Mouse (Mus musculus) testis, postnatal 14 days (tissue): ENCODE data around the gene Cpsf4l.

Experiments
- DNase-seq: peaks from one replicate; pipeline ENCODE4 v3.0.0; 2021; ENCODE audit warnings: low spot score

The Cpsf4l gene

DNA sequence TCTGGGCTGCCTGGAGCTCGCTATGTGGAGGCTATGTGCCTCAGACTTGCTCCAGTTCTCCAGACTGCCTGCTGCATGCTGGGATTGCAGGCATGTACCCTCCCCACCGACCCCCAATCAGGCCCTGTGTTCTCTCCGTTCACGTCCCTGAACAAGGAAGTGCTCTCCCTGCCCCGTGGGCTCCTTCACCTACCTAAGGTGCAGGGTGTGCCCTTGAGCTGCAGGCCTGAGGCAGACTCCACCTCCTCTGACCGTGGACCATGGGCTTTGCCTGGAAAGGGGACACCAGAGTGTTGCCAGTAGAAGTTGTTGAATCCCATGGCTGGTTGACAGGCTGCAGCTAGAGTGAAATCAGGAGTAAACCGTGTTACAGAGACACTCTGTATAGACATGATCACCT lies 10.2 kb downstream of the Cpsf4l start:
- DNase-seq, result no peak

DNA sequence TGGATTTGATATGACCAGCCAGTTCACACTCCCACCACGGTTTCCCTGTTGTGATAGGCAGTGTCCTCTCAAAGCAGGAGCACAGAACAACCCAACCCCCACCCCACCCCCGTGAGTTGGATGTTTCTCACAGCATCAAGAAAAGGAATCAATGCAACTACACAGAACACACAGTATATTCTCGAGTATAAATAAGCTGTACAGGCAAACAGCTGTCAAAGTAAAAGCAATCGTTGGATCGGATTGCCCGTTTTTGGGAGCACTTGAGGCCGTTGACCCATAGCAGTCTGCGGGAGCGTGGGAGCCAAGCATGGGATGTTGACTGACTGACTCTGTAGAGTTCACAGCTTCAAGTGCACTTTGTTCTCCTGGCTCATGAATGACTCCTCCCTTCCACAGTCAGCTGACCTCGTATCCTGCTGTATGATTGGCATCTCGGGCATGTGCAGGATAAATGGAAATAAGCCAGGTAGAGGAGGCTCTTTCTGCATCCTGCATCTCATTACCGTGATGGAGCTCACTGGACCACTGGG lies 11.7 kb downstream of the Cpsf4l start:
- DNase-seq, result no peak

DNA sequence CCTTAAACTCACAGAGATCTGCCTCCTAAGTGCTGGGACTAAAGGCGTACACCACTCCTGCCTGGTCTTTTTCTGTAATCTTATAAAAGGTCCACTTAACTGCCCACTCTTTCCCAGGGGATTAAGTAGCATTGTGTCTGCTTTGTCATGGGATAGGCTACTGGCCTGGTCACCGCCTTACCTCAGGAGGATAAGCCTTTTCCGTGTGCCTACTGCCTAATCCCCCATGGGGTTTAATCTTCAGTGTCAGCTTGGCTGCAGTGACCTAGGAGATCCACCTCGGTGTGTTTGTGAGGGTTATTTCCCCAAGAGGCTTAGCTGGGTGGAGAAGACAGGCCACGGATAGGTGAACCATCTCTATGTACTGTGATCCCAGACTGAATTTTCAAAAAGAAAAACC lies 12.2 kb downstream of the Cpsf4l start:
- DNase-seq, result no peak

DNA sequence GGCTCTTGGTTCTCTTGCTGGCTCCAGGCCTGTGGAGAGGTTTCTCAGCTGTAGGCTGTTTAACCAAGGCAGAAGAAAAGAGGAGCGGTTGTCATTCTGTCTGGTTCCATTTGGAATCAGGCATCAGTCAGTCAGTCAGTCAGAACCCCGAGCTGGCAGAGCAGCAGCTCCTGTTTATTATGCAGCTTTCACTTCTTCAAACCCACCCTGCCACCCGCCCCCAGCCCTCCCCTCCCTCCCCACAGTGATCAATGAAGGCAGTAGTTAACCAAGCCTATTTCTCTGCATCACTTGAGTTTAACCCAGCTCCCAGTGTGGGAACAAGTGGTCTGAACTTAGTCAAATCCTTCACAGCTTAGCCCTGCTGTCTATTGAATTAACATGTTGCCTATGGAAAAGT lies 18.0 kb downstream of the Cpsf4l start:
- DNase-seq, result no peak

DNA sequence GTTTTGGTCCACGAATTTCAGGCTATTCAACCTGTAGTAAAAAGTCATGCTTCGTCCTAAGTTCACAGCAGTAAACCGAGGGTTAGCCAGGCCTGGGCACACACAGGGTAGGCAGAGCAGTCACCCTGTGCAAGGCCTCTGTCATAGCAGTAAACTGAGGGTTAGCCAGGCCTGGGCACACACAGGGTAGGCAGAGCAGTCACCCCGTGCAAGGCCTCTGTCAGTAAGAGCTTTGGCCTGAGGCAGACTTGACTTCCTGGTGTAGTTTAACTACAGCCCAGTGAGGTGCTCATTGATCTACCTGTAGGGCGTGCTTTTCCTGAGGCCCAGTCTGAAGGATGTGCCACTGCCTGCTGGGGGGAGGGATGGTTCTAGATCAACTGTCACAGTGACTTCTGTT lies 18.5 kb downstream of the Cpsf4l start:
- no peak for DNase-seq

DNA sequence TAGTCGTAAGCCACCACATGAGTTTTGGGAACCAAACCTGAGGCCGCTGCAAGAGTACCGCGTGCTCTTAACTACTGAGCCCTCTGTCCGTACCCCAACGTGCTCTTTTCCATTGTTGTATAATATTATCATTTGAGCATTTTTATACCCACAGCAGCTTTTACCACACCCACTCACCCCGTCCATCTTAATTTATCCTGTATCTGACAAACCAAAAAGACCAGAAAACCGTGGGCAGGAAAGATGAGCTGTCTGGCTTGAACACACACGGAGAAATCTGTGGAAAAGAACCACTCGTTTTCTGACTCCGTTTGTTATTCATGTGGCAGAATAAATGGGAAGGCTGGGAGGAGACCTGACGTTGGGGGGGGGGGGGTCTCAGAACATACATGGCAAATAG lies 19.3 kb downstream of the Cpsf4l start:
- DNase-seq, result no peak

DNA sequence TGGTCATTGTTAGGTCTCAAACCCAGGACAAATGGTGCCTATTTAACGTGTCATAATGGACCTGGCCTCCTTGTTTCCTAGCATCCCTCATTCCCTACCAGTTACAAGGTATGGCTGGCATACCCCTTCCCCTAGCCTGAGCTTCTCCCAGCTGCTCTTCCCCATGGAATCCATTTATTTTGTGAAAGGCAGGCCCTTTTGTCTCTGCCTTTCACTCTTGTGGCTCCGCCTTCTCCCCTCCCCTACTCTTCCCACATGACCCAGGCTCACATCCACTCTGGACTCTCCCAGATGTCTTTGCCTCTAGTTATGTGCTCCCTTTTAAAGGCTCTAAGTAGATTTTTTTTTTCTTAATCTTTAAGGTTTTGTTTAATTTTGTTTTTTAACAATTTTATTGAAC lies 22.8 kb downstream of the Cpsf4l start:
- no peak for DNase-seq

DNA sequence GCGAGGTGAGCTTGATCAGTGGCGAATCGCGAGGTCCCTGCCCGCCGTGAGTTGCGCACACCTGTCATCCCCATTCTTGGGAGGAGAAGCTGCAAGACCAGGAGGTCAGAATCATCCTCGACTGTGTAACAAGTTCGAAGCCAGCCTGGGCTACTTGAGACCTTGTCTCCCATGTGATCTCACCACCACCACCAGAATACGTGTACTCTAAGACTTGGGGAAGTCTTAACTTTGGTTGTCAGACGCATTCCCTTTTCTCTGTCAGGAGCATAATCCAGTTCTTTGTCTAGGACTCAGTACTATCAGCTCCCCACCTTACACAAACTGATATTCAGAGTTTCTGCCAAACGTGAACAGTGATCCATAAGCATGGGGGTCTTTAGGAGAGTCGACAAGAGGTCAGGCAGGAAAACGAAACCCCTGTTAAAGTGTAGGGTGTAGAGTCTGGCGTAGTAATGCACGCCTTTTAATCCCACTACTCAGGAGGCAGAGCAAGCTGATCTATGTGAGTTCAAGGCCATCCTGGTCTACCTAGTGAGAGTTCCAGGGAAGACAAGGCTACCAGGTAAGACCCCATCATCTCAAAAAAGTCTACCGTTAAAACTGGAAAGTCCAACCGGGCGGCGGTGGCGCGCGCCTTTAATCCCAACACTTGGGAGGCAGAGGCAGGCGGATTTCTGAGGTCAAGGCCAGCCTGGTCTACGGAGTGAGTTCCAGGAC lies 24.9 kb downstream of the Cpsf4l start:
- no peak for DNase-seq

DNA sequence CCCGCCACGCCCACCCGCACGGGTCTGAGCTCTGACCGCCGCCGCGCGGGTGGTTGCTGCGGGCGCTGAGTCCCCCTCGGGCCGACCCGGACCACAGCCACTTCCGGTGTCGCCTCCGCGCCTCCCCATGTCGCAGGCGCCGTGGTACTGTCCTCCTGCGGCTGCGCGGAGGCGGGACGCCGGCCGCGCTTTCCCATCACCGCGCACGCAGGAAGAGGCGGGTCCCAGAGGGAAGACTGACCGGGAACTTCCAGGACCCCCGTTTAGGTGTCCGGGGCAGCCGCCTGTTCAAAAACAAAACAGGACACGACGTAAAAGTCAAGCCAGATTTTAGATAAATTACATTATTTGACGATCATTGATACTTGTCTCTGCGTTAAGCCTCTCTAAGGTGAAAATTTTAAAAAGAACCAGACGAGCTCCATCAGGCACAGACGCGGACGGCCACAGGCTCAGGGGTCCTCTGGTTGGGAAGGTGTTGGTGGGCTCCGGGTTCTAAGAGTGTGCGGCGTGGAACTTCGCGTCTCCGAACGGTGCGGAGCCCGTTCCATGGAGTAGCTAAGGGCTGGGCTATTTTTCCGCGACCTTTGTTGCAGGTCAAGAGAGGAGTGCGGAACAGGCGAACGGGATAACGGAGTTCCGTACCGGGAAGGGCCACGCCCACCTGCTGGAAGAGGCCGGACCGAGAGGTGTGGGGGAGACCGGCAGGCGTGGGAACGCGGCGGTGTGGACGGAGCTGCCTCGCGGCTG lies 25.7 kb downstream of the Cpsf4l start, which contains the start of the genes Fam104a and D11Wsu47e:
Gene Fam104a (minus strand): TSS at position 199 of the 750 bp plus-strand sequence.
Gene D11Wsu47e (plus strand): TSS at position 456 of the 750 bp plus-strand sequence.
- peak; percentile 96 for DNase-seq

DNA sequence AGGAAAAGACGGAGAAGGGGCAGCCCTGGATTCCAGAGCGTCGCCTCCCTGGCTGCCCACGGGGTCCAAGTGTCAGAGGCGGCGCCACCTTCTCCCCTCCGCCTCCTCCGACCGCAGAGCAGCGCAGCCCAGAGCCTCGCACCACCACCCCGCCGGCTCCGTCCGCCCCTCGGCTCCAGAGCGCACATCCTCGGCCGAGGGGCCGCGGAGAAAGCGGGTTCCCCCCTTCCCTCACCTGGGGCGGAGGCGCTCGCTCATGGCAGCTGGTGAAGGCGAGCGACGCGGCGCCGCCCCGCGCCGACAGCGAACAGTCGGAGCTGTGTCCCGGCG lies 26.2 kb downstream of the Cpsf4l start:
- DNase-seq, result no peak

DNA sequence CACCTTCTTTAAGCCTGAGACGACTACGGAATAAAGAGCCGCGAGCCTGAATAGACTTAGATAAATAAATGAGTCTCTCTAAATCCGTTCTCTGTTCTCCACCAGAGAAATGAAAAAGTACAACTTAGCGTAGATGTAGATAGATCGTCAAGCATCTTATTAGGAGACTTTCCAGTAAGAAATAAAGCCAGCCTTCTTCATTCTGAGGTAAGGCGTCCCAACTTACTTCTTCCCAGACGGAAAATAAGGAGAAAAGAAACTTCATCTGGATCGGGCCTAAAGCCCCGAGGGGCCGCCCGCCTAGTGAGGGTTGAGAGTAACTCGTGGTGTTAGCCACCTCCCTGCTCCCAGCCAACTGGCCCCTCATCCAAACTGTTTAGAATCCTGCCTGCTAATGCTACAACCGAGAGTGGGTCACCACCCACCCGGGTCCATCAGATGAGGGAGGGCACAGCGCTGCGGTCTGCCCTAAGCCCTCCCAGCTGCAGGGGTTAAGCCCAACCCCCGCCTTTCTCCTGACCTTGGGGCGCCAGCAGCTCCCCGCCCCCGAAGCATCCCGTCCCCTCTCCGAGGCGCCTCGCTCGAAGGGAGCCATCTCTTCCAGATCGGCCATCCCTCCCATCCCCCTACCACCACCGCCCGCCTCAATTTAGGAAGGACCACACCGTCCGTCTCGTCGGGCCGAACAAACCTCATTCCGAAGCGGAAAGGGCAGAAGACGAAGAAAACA lies 26.8 kb downstream of the Cpsf4l start:
- DNase-seq, result peak; percentile 73

DNA sequence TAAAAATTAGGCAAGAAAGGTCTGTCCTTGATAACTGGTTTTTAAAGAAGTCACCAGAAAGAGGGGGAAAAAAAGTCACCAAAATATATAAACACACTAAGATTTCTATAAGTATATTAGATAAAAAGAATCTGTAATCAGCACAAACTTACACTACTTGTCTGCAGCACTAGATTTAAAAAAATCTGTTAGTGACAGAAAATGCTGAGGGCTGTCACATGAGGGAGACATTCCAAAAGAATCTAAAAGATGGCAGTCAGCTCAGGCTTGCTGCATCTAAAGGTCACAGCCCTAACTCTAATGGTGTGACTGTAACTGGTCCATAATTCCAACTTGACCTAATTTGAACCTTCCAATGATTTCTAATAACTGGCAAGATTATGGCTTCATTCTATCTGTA lies 27.8 kb downstream of the Cpsf4l start:
- DNase-seq, result no peak

DNA sequence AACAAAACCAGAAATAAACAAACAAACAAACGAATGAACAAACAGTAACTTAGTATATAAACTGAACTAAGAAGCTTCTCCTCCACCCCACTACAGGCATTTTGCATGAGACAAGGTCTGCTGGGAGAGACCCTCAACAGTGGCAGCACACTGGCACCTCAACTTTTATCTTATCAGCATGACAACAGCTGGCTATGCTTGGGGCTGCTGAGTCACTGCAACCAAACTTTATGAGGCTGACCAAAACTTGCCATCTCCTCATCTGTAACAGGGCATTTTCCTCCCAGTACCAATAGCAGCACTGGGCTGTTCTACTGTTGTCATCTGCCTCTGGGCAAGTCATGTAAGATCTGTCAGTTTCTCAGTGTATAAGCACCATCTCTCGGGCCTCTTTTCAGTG lies 28.9 kb downstream of the Cpsf4l start:
- DNase-seq, result no peak

DNA sequence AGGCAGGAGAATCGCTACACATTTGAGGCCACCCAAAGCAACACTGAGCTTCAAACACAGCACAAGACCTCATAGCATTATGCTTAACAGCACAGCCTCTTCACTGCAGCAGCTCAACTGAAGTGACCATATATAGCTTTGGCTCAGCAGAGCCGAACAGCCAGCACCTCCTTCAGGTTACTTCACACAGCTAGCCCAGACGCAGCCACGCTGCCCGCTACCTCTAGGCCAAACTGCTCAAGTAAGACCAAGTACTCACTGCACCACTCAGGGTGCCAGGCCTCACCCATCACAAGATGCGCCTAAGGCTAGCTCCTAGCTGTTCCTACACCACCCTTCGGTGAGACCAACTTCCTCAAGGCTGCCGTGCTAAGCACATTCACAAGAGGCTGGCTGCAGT lies 31.4 kb downstream of the Cpsf4l start:
- peak; percentile 52 for DNase-seq

DNA sequence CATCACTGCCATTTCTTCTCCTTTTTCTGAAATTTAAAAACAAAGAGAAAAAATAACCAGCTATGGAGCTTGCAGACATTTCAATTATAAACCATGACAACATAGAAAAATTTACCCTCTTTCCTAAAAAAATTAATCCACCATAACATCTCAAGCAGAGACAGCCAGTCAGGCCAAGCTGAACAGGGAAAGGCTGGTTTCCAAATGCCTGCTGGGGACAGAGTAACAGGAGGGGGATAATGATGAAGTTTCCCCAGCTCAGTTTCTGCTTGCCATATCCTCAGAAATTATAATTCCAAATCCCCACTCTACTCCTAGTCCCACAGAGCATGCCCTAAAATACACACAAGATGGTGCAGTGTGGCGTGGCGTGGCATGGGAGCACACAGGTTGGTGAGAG lies 32.4 kb downstream of the Cpsf4l start:
- no peak for DNase-seq

DNA sequence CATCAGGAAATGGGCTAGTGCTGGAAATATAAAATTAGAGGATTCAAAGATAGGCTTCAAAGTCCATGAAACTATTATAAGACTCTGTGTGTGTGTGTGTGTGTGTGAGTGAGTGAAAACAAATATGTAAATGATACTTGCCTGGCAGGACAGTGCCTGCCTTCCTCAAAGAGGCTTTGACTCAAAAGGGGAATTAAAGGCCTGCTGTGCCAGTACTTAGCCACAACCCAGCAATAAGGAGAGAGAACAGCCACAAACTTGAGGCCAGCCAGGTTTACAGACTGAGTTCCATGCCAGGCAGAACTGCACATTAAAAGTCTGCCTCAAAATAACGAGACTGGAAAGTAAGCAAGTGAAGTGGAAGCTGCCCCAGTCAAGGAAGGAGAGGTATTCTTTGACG lies 33.0 kb downstream of the Cpsf4l start:
- no peak for DNase-seq

DNA sequence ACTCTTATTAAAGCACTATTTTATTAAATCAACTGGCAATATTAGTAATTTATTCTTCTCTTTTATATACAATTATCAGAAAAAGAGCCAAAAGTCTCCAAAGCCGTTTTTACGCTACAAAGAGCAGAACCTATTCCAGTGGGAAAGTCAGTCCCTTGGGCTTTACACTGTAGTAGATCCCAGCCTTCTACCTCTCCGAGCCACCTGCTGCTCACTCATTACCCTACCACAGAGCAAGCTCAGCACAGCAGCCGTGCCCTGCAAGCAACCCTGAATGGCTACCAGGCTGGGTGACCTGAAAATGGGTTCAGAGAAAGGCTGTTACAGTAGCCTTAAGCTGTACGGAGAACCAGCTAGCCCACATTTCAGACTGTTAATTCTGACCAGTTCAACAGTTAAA lies 35.2 kb downstream of the Cpsf4l start:
- no peak for DNase-seq

DNA sequence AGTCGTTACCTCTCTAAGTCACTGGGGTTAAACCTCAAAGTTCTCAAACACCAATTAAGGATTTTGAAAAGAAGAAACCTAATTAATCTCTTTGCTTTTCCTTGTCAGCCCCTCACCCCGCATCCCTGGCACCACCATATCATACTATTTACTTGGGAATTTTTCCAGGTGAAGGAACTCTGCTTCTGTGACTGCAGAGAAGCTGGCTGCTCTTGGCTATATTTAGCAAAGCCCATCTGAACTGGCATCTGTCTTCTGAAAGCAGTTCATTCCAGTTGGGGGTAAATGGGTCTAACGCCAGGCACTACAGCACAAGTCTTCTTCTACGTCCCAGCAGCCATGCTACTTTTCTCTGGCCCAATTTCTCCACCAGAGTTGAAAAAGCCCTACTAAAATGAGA lies 36.2 kb downstream of the Cpsf4l start:
- DNase-seq, result no peak

DNA sequence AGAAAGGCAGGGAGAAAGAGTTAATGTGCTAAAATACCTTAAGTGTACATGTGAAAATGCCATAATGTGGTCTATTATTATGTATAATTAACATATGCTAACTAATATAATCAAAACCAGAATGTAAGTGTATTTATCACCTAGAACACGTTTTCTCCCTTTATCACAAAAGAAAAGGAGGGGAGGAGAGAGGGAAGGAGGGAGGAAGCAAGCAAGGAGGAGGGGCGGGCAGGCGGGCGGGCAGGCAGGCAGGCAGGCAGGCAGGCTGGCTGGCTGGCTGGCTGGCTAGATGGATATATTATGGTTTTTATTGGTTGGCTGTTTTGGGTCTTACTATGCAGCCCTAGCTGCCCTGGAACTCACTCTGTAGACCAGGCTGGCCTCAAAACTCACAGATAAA lies 40.1 kb downstream of the Cpsf4l start:
- DNase-seq, result no peak

DNA sequence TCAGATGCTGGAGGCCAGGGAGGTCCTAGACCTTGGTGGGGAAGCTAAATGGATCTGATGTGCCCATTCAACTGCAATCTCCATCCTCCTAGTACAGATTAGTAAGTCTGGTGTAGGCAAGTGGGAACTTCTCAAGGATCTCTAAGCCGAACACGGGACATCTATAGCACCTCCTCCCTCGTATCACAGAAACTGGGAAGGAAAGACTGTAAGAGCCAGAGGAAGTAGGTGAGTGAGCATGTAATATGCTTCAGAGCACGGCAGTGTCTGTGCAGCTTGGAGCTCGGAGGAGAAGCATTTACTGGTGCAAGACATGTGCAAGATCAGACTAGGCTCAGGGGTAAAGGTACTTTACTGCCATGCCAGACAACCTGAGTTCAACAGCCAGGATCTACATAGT lies 41.0 kb downstream of the Cpsf4l start:
- no peak for DNase-seq

DNA sequence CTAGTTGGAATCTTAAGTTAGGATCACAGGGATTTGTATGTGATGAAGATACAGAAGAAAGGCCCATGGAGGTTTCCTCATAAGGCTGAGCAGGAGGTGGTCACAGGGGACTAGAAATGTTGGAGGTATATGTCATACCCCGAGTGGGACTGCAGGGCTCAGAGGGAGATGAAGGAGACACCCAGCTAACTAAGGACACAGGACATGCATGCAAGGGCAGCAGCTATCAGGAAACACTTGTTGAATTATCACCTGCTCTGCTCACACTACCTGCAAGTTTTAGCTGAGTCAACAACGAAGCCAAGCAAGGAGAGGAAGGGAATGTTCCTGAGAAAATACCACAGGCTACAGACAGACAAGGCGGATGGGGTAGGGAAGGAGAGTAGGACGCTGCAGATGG lies 42.1 kb downstream of the Cpsf4l start:
- no peak for DNase-seq

DNA sequence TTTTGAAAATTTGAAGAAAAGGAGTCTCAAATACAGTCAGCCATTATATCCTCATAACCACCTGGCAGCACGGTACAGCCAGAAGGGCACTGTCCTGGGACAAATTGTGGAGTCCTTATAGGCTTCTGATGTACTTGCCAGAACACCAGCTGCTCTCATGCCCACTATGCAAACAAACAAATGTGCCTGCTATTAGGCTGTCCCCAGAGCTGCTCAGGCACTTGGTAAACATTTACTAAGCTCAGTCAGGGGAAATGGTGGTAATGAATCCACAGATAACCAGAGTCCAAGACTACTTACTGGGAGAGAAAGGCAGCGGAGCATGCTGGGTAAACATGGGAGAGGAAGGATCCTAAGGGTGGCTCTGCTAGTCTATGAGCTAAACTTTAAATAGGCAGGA lies 42.7 kb downstream of the Cpsf4l start:
- DNase-seq, result no peak

DNA sequence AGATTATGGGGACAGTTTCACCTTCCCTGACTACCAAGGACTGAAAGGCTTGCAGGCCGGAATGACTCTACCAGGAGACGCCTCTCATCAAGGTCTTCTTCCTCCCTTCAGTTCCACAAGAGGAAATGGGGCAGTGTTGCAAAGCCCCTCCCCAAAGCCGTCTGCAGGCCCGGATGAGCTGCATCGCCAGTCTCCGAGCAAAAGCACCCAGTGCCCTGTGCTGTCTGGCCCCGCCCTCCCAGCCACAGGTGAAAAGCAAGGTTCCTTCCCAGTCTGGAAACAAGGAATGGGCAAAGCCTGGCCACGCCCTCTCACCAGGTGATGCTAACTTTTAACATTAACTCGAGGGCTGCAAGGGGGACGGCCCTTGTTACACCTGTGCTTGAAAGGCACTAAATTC lies 43.2 kb downstream of the Cpsf4l start:
- DNase-seq, result no peak
